Mouse (Mus musculus): ENCODE data around the gene Kazald1. TPM values are rescaled to one million over a fixed set of nuclear protein-coding genes. Genes with fewer than 3 reads are reported as not detected.

The Kazald1 gene
- 0.18 and 0.35 TPM in 2 replicates for polyA plus RNA-seq (2016; fragmentation: Nextera tagmentation; extraction: Ambion mirVana)

GRCm38 (mm10) chr19:45074580-45075322 is at the start of gene Kazald1:
Gene Kazald1, plus strand, starts transcription at chr19:45075241.
- H3K9me3 ChIP-seq (replicated peaks): no peaks in the 10 kb centered on the region
- peak; percentile 86 for ATAC-seq
- under 1% methylated on average over 45 of the region's 45 CpGs for WGBS (ENCODE audit: insufficient replicate concordance)
- peaks cover 50% of the 10 kb centered on the region for H3K27me3 ChIP-seq (replicated peaks)
- no peaks in the 10 kb centered on the region for H3K36me3 ChIP-seq
- H3K9ac ChIP-seq: peak within 1 kb of the TSS; percentile 89
- H3K4me3 ChIP-seq: peak within 1 kb of the TSS; percentile 71
- H3K4me1 ChIP-seq: peaks cover 45% of the 10 kb centered on the region
- peak within 1 kb of the TSS; percentile 92 for H3K27ac ChIP-seq
- peak within 1 kb of the TSS; percentile 95 for H3K4me2 ChIP-seq

GRCm38 (mm10) chr19:45025937-45026568 is 49.0 kb upstream of the Kazald1 start:
- Histone ChIP-seq H3K4me2 (no peak overlapping the region), H3K27me3 (replicated peaks) (peaks cover 8% of the 10 kb centered on the region; the same call in 1 of the 2 replicates), H3K36me3 (peaks cover 56% of the 10 kb centered on the region), H3K9ac (no peak overlapping the region), H3K27ac (no peak overlapping the region), H3K9me3 (replicated peaks) (no peaks in the 10 kb centered on the region), H3K4me3 (no peak overlapping the region), H3K4me1 (peaks cover 15% of the 10 kb centered on the region)
- ATAC-seq: no peak
- WGBS (ENCODE audit: insufficient replicate concordance): 90% methylated on average over 37 of the region's 37 CpGs

GRCm38 (mm10) chr19:45026958-45027670 is 47.9 kb upstream of the Kazald1 start:
- H3K36me3 ChIP-seq: peaks cover 49% of the 10 kb centered on the region
- WGBS (ENCODE audit: insufficient replicate concordance): 70% methylated on average over 6 of the region's 6 CpGs

GRCm38 (mm10) chr19:45027848-45028247 is 47.2 kb upstream of the Kazald1 start:
- Histone ChIP-seq H3K27me3 (replicated peaks) (peaks cover 8% of the 10 kb centered on the region; the same call in 1 of the 2 replicates), H3K4me2 (no peak overlapping the region), H3K9me3 (replicated peaks) (no peaks in the 10 kb centered on the region), H3K9ac (no peak overlapping the region), H3K36me3 (peaks cover 43% of the 10 kb centered on the region), H3K4me3 (no peak overlapping the region), H3K27ac (no peak overlapping the region), H3K4me1 (peaks cover 18% of the 10 kb centered on the region)
- 75% methylated on average over 6 of the region's 6 CpGs for WGBS (ENCODE audit: insufficient replicate concordance)
- no peak for ATAC-seq

More at GRCm38 (mm10) chr19:45026958-45027670, 47.9 kb upstream of the Kazald1 start:
- Histone ChIP-seq H3K27me3 (replicated peaks) (peaks cover 8% of the 10 kb centered on the region; the same call in 1 of the 2 replicates), H3K4me3 (no peak overlapping the region), H3K9ac (no peak overlapping the region), H3K4me1 (peaks cover 18% of the 10 kb centered on the region), H3K4me2 (no peak overlapping the region), H3K27ac (no peak overlapping the region), H3K9me3 (replicated peaks) (no peaks in the 10 kb centered on the region)
- ATAC-seq: no peak

GRCm38 (mm10) chr19:45028746-45029145 is 46.3 kb upstream of the Kazald1 start:
- Histone ChIP-seq H3K9ac (no peak overlapping the region), H3K4me2 (no peak overlapping the region), H3K4me3 (no peak overlapping the region), H3K4me1 (peaks cover 18% of the 10 kb centered on the region), H3K27me3 (replicated peaks) (peaks cover 10% of the 10 kb centered on the region; the same call in 1 of the 2 replicates), H3K36me3 (peaks cover 39% of the 10 kb centered on the region), H3K27ac (no peak overlapping the region), H3K9me3 (replicated peaks) (no peaks in the 10 kb centered on the region)
- WGBS (ENCODE audit: insufficient replicate concordance): 60% methylated on average over 19 of the region's 19 CpGs
- no peak for ATAC-seq

- peaks cover 10% of the 10 kb centered on the region; the same call in 1 of the 2 replicates for H3K27me3 ChIP-seq (replicated peaks)
- no peak overlapping the region for H3K27ac ChIP-seq
- no peak overlapping the region for H3K9ac ChIP-seq
- 41% methylated on average over 8 of the region's 9 CpGs for WGBS (ENCODE audit: insufficient replicate concordance)
- H3K36me3 ChIP-seq: peaks cover 33% of the 10 kb centered on the region
- no peak overlapping the region for H3K4me2 ChIP-seq
- H3K9me3 ChIP-seq (replicated peaks): no peaks in the 10 kb centered on the region
- H3K4me1 ChIP-seq: peaks cover 18% of the 10 kb centered on the region
- H3K4me3 ChIP-seq: no peak overlapping the region
- no peak for ATAC-seq
Measured at GRCm38 (mm10) chr19:45029571-45029970, 45.5 kb upstream of the Kazald1 start.

GRCm38 (mm10) chr19:45030111-45030510 is 44.9 kb upstream of the Kazald1 start:
- H3K4me3 ChIP-seq: no peak overlapping the region

GRCm38 (mm10) chr19:45030746-45031693 is 44.0 kb upstream of the Kazald1 start:
- Histone ChIP-seq H3K4me3 (peak overlapping the region; percentile 18), H3K4me1 (peaks cover 18% of the 10 kb centered on the region), H3K9me3 (replicated peaks) (no peaks in the 10 kb centered on the region), H3K4me2 (peak overlapping the region; percentile 55), H3K9ac (no peak overlapping the region), H3K27ac (no peak overlapping the region), H3K27me3 (replicated peaks) (peaks cover 18% of the 10 kb centered on the region), H3K36me3 (peaks cover 19% of the 10 kb centered on the region)
- peak; percentile 30; the same call in 1 of the 2 replicates for ATAC-seq
- WGBS (ENCODE audit: insufficient replicate concordance): 37% methylated on average over 20 of the region's 20 CpGs

More at GRCm38 (mm10) chr19:45030111-45030510, 44.9 kb upstream of the Kazald1 start:
- Histone ChIP-seq H3K36me3 (peaks cover 28% of the 10 kb centered on the region), H3K27ac (no peak overlapping the region), H3K4me1 (peaks cover 18% of the 10 kb centered on the region), H3K9me3 (replicated peaks) (no peaks in the 10 kb centered on the region), H3K27me3 (replicated peaks) (peaks cover 10% of the 10 kb centered on the region; the same call in 1 of the 2 replicates), H3K4me2 (peak overlapping the region; percentile 55; the same call in 1 of the 2 replicates), H3K9ac (no peak overlapping the region)
- 22% methylated on average over 8 of the region's 8 CpGs for WGBS (ENCODE audit: insufficient replicate concordance)
- peak; percentile 13; the same call in 1 of the 2 replicates for ATAC-seq

GRCm38 (mm10) chr19:45031780-45032179 is 43.3 kb upstream of the Kazald1 start:
- Histone ChIP-seq H3K27me3 (replicated peaks) (peaks cover 26% of the 10 kb centered on the region), H3K4me3 (no peak overlapping the region), H3K9me3 (replicated peaks) (no peaks in the 10 kb centered on the region), H3K4me1 (peaks cover 19% of the 10 kb centered on the region), H3K36me3 (peaks cover 11% of the 10 kb centered on the region), H3K27ac (no peak overlapping the region), H3K4me2 (no peak overlapping the region), H3K9ac (no peak overlapping the region)
- WGBS (ENCODE audit: insufficient replicate concordance): 29% methylated on average over 4 of the region's 4 CpGs
- ATAC-seq: peak; percentile 9; the same call in 1 of the 2 replicates

- Histone ChIP-seq H3K36me3 (peaks cover 3% of the 10 kb centered on the region), H3K4me3 (no peak overlapping the region), H3K4me1 (peaks cover 23% of the 10 kb centered on the region), H3K9me3 (replicated peaks) (no peaks in the 10 kb centered on the region), H3K27ac (no peak overlapping the region), H3K27me3 (replicated peaks) (peaks cover 34% of the 10 kb centered on the region), H3K4me2 (no peak overlapping the region), H3K9ac (no peak overlapping the region)
- ATAC-seq: no peak
- 55% methylated on average over 17 of the region's 17 CpGs for WGBS (ENCODE audit: insufficient replicate concordance)
Measured at GRCm38 (mm10) chr19:45032570-45033332, 42.3 kb upstream of the Kazald1 start.
